Mouse (Mus musculus) bone marrow, adult 2 months (tissue): ENCODE data around the gene Ruvbl2.

Experiments used
- CTCF ChIP-seq: fragments of 200-500 bp; IDR thresholded peaks from 2 replicates; pipeline ENCODE4 v1.5.1; 2011; ENCODE audit warnings: low read length, control low read depth; ENCODE audit not compliant: control insufficient read depth, insufficient read depth
- POLR2A ChIP-seq: fragments of 200-500 bp; IDR thresholded peaks from 2 replicates; pipeline ENCODE4 v1.6.1; 2011; ENCODE audit warnings: low read depth, mild to moderate bottlenecking, control low read depth, low read length, borderline replicate concordance; ENCODE audit not compliant: control insufficient read depth

DNA sequence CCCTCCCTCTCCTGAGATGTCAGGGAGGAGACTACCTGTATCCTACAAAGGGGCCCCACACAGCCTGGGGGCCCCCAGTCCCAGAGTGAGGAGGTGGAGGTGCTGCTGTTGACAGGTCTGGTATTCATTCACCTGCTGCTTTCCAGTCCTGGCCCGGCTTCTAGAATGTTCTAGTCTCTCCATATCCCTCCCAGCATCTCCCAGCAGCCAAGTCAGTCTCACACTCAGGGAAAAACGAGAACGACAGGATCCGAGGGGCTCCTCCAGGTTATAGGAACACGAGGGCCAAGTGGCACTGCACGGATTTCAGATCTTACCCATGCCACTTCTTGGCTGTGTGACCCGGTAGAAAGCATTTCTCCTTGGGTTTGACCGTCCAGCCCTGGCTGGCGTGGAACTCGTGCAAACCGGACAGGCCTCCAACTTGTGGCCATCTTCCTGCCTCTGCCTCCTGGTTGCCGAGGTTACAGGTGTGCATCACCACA is 23.1 kb downstream of the Ruvbl2 start:
- no peak for TF ChIP-seq POLR2A
- TF ChIP-seq CTCF = no peak
